Mouse (Mus musculus) megakaryocyte, embryonic 14.5 days (primary cell): ENCODE measurements around the gene Oas1h.
"Not testable (repeated sequence)": the region's sequence is repeated elsewhere in the genome, so short reads cannot be mapped to it uniquely, and the experiment has no call there.

Experiments used
- FLI1 ChIP-seq: IDR thresholded peaks from 2 replicates; pipeline ENCODE4 v1.6.1; 2012; ENCODE audit warnings: low read length, inconsistent platforms, mixed read lengths
- GATA1 ChIP-seq: IDR thresholded peaks from 3 replicates; pipeline ENCODE4 v1.6.1; 2012; ENCODE audit warnings: mixed read lengths, low read length, inconsistent platforms, borderline replicate concordance

- not testable (repeated sequence) for TF ChIP-seq GATA1, FLI1
Measured at GRCm38 (mm10) chr5:120878803-120879202, 17.6 kb downstream of the Oas1h start.
